Mouse (Mus musculus): ENCODE measurements around the gene Mxi1.

Mxi1 gene

GRCm38 (mm10) chr19:53423816-53424465 lies 113.6 kb downstream of the Mxi1 start:
- DNase-seq (ENCODE audit: low read depth), result no peak

- DNase-seq (ENCODE audit: low read depth), result peak; percentile 68
Observed at GRCm38 (mm10) chr19:53424629-53425028, 114.3 kb downstream of the Mxi1 start.

All from c-Kit-positive CD71-negative TER-119-negative erythroid progenitor cells, embryonic 14.5 days (primary cell).